Mouse (Mus musculus) MEL (cell line): Measurements from ENCODE around the gene Nnat.

Experiments
- CTCF ChIP-seq, 3 experiments: IDR thresholded peaks in 2 of 3; conservative IDR thresholded peaks in 1 of 3; 2 replicates each; pipeline ENCODE4 v1.5.1; 2011 to 2012; ENCODE audit warnings: low read length in 3 of 3, low read depth in 2 of 3, mild to moderate bottlenecking in 2 of 3, improper control_type of control experiment in 1 of 3, inconsistent platforms in 1 of 3, mixed read lengths in 1 of 3, moderate library complexity in 1 of 3; ENCODE audit not compliant: control insufficient read depth in 1 of 3, insufficient read depth in 1 of 3, poor library complexity in 1 of 3, severe bottlenecking in 1 of 3
- GATA1 ChIP-seq: IDR thresholded peaks from 2 replicates; pipeline ENCODE4 v1.6.1; 2011; ENCODE audit warnings: low read depth, low read length, improper control_type of control experiment
- NRF1 ChIP-seq: IDR thresholded peaks from 2 replicates; pipeline ENCODE4 v1.6.1; 2014; ENCODE audit warnings: low read depth, mild to moderate bottlenecking, inconsistent platforms, low read length, improper control_type of control experiment, moderate library complexity; ENCODE audit not compliant: poor library complexity, insufficient read depth, severe bottlenecking
- USF2 ChIP-seq, 2 experiments: IDR thresholded peaks; 2 replicates each; pipeline ENCODE4 v1.6.1; 2011 to 2012; ENCODE audit warnings: improper control_type of control experiment in 2 of 2, low read length in 2 of 2, borderline replicate concordance in 1 of 2, inconsistent platforms in 1 of 2, low read depth in 1 of 2, mild to moderate bottlenecking in 1 of 2; ENCODE audit not compliant: insufficient read depth in 1 of 2

DNA sequence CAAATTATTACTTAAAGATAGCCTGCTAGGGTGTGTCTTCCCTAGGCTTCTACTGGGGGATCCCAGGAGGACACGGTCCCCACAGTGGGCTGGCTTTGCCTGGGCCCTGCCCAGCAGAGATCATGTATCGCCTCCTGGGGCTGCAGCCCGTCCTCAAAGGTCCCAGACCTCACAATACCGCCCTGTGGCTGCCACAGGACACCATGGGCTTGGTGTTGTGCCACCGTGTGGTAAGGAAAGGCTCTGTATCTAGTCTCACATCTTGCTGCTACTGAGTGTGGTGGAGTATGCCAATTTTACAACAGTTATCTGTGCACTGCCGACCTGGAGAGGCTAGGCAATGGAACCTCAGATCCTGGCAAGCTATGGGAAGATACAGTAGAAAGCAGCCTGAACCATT is 1.4 kb upstream of the Nnat start:
- TF ChIP-seq USF2 (IDR thresholded peaks at IDR 0.05; ENCODE audit: borderline replicate concordance in 1 of 2, insufficient read depth in 1 of 2, low read depth in 1 of 2, low read length in 2 of 2): no peak
- TF ChIP-seq CTCF (IDR thresholded peaks at IDR 0.05 in 2 of 3, conservative IDR thresholded peaks at IDR 0.05 in 1 of 3; ENCODE audit: control insufficient read depth in 1 of 3, insufficient read depth in 1 of 3, low read depth in 2 of 3, low read length in 3 of 3, poor library complexity in 1 of 3, severe bottlenecking in 1 of 3): peak in 1 of 3 experiments; percentile 15; a peak in 1 of 6 replicates
- TF ChIP-seq GATA1: no peak
- no peak for TF ChIP-seq NRF1
